Mouse (Mus musculus) spleen, adult 2 months (tissue): ENCODE data around the gene Slxl1. TPM values are rescaled to one million over a fixed set of nuclear protein-coding genes. Genes with fewer than 3 reads are reported as not detected.
"Not testable (repeated sequence)": the region's sequence is repeated elsewhere in the genome, so short reads cannot be mapped to it uniquely, and the experiment has no call there.

ENCODE experiments used
- DNase-seq, 2 experiments: peaks; one replicate each; pipeline versions ENCODE4 v3.0.0 to v3.0.0-alpha.2; 2012 to 2021; ENCODE audit warnings: low spot score in 2 of 2, low read depth in 1 of 2
- H3K27ac ChIP-seq: fragments of 200-500 bp; 2 replicates; pipeline ENCODE4 v1.5.1; 2012; ENCODE audit warnings: low read length, inconsistent platforms; ENCODE audit not compliant: insufficient read depth
- H3K27me3 ChIP-seq: fragments of 200-500 bp; 2 replicates; pipeline ENCODE4 v1.6.1; 2012; ENCODE audit warnings: mild to moderate bottlenecking, moderate library complexity, low read length, inconsistent platforms; ENCODE audit not compliant: control insufficient read depth, insufficient read depth
- H3K36me3 ChIP-seq: fragments of 200-500 bp; 2 replicates; pipeline ENCODE4 v1.6.1; 2012; ENCODE audit warnings: mild to moderate bottlenecking, low read length, inconsistent platforms; ENCODE audit not compliant: control insufficient read depth, insufficient read depth
- H3K4me1 ChIP-seq: fragments of 200-500 bp; 2 replicates; pipeline ENCODE4 v1.6.1; 2011; ENCODE audit warnings: inconsistent platforms; ENCODE audit not compliant: control insufficient read depth, insufficient read depth, insufficient read length
- H3K4me3 ChIP-seq: fragments of 200-500 bp; 2 replicates; pipeline ENCODE4 v1.5.1; 2011; ENCODE audit warnings: mild to moderate bottlenecking, inconsistent platforms; ENCODE audit not compliant: insufficient read depth, insufficient read length; ENCODE audit errors: extremely low read depth
- WGBS: fragments of 180-500 bp; shearing (Covaris S2); methylation state at CpG from one replicate; pipeline ENCODE4 v1.1.7; 2018; 5-methylcytosine and 5-hydroxymethylcytosine counted together
- polyA plus RNA-seq: library from polyadenylated mRNA; depleted of rRNA; stranded (reverse); fragments of >200 nt; gene quantifications from 2 replicates; pipeline ENCODE4 v1.2.3, GENCODE M21; 2012; rRNA removed

Slxl1 gene
- not detected in 2 replicates for polyA plus RNA-seq

- not testable (repeated sequence) for H3K36me3 ChIP-seq, H3K27me3 ChIP-seq, DNase-seq, H3K4me1 ChIP-seq, H3K27ac ChIP-seq, H3K4me3 ChIP-seq
- no CpG with 5 or more reads among the region's 6 CpGs for WGBS
These were observed at the start of gene Slxl1 for GRCm38 (mm10) chrX:55226576-55226975. Gene Slxl1, plus strand, starts transcription at chrX:55226876.
